Mouse (Mus musculus): ENCODE results near the gene Dapk3. TPM values are rescaled to one million over a fixed set of nuclear protein-coding genes. Genes with fewer than 3 reads are reported as not detected.

Dapk3 gene
- total RNA-seq, 2 experiments from 2014 or later: 75.0 to 76.4 TPM

- DNase-seq (ENCODE audit: low spot score in 2 of 2): no peak
- intact Hi-C loops (cut with DNase I): no loop called here
These were observed 47.1 kb downstream of the Dapk3 start for GRCm38 (mm10) chr10:81229735-81230437.

GRCm38 (mm10) chr10:81230438-81231332 is 47.9 kb downstream of the Dapk3 start, which contains the start of gene Atcay:
Gene Atcay (minus strand): TSS chr10:81230833.
- intact Hi-C loops (cut with DNase I): no loop called here
- DNase-seq (ENCODE audit: low spot score in 2 of 2): peak; percentile 85

GRCm38 (mm10) chr10:81231436-81231835 is 48.6 kb downstream of the Dapk3 start:
- no peak for DNase-seq (ENCODE audit: low spot score in 2 of 2)
- intact Hi-C loops (cut with DNase I): no loop called here

GRCm38 (mm10) chr10:81232580-81233225 is 49.9 kb downstream of the Dapk3 start, which contains the start of gene Zfr2:
Gene Zfr2 (plus strand): TSS chr10:81233155.
- DNase-seq (ENCODE audit: low spot score in 2 of 2): peak; percentile 91 to 93
- intact Hi-C loops (cut with DNase I): no loop called here

GRCm38 (mm10) chr10:81233226-81233585 is 50.4 kb downstream of the Dapk3 start:
- DNase-seq (ENCODE audit: low spot score in 2 of 2): no peak

GRCm38 (mm10) chr10:81234206-81234605 is 51.4 kb downstream of the Dapk3 start:
- DNase-seq (ENCODE audit: low spot score in 2 of 2): no peak
- intact Hi-C loops (cut with DNase I): no loop called here

More at GRCm38 (mm10) chr10:81233226-81233585, 50.4 kb downstream of the Dapk3 start:
- intact Hi-C loops (cut with DNase I): no loop called here

- no peak for DNase-seq (ENCODE audit: low spot score in 2 of 2)
These were observed 53.9 kb downstream of the Dapk3 start for GRCm38 (mm10) chr10:81236471-81237268.

GRCm38 (mm10) chr10:81238618-81239017 is 55.8 kb downstream of the Dapk3 start:
- intact Hi-C loops (cut with DNase I): no loop called here
- DNase-seq (ENCODE audit: low spot score in 2 of 2): no peak

More at GRCm38 (mm10) chr10:81236471-81237268, 53.9 kb downstream of the Dapk3 start:
- intact Hi-C loops (cut with DNase I): no loop called here

GRCm38 (mm10) chr10:81240876-81241275 is 58.1 kb downstream of the Dapk3 start:
- intact Hi-C loops (cut with DNase I): no loop called here

GRCm38 (mm10) chr10:81242021-81242420 is 59.2 kb downstream of the Dapk3 start:
- intact Hi-C loops (cut with DNase I): no loop called here
- DNase-seq (ENCODE audit: low spot score in 2 of 2): no peak

More at GRCm38 (mm10) chr10:81240876-81241275, 58.1 kb downstream of the Dapk3 start:
- DNase-seq (ENCODE audit: low spot score in 2 of 2): peak in 1 of 2 experiments; percentile 76

Other genes with a start within 250 kb of the Dapk3 start
- 100 to 1,000 TPM in 1 of 2 experiments, 10 to 100 TPM in 1; 97.9 to 136 TPM for gene Gng7, start 168.1 kb upstream of the Dapk3 start, total RNA-seq (2021)
- gene Diras1, start 157.3 kb upstream of the Dapk3 start, total RNA-seq (2021): 100 to 1,000 TPM; 102 to 111 TPM
- gene Slc39a3, start 145.6 kb upstream of the Dapk3 start, total RNA-seq (2021): 10 to 100 TPM; 66.9 to 74.2 TPM
- 100 to 1,000 TPM; 169 to 176 TPM for gene Sgta, start 122.8 kb upstream of the Dapk3 start, total RNA-seq (2021)
- gene Thop1, start 113.0 kb upstream of the Dapk3 start, total RNA-seq (2021): 10 to 100 TPM; 47.0 to 49.8 TPM
- under 1 TPM; 0.23 to 0.72 TPM for gene Creb3l3, start 84.1 kb upstream of the Dapk3 start, total RNA-seq (2021)
- gene Map2k2, start 77.1 kb upstream of the Dapk3 start, total RNA-seq (2021): 100 to 1,000 TPM; 120 to 133 TPM
- gene Zbtb7a, start 47.8 kb upstream of the Dapk3 start, total RNA-seq (2021): 100 to 1,000 TPM; 120 to 133 TPM
- 10 to 100 TPM; 26.7 to 31.8 TPM for gene Pias4, start 15.1 kb upstream of the Dapk3 start, total RNA-seq (2021)
- gene Eef2, start 6.4 kb upstream of the Dapk3 start, total RNA-seq (2021): 100 to 1,000 TPM; 857 to 954 TPM
- not detected for gene 4930442H23Rik, start 844 bp downstream of the Dapk3 start, total RNA-seq (2021)
- under 1 TPM in 1 of 2 experiments, not detected in 1; 0.34 TPM for gene Nmrk2, start 19.0 kb downstream of the Dapk3 start, total RNA-seq (2021)
- 100 to 1,000 TPM; 202 to 212 TPM for gene Atcay, start 47.8 kb downstream of the Dapk3 start, total RNA-seq (2021)
- 10 to 100 TPM; 54.9 to 72.9 TPM for gene Zfr2, start 50.1 kb downstream of the Dapk3 start, total RNA-seq (2021)
- 100 to 1,000 TPM; 191 to 213 TPM for gene Matk, start 69.9 kb downstream of the Dapk3 start, total RNA-seq (2021)
- 10 to 100 TPM; 43.0 to 48.2 TPM for gene Mrpl54, start 83.9 kb downstream of the Dapk3 start, total RNA-seq (2021)
- 10 to 100 TPM; 30.1 to 39.3 TPM for gene Apba3, start 84.0 kb downstream of the Dapk3 start, total RNA-seq (2021)
- under 1 TPM in 1 of 2 experiments, not detected in 1; 0.50 TPM for gene Tjp3, start 108.6 kb downstream of the Dapk3 start, total RNA-seq (2021)
- gene Pip5k1c, start 110.0 kb downstream of the Dapk3 start, total RNA-seq (2021): 100 to 1,000 TPM; 419 to 450 TPM
- 10 to 100 TPM; 29.7 to 31.7 TPM for gene Cactin, start 138.1 kb downstream of the Dapk3 start, total RNA-seq (2021)
- under 1 TPM; 0.45 to 0.99 TPM for gene Tbxa2r, start 145.7 kb downstream of the Dapk3 start, total RNA-seq (2021)
- gene Gipc3, start 160.3 kb downstream of the Dapk3 start, total RNA-seq (2021): 1 to 10 TPM; 1.4 to 1.8 TPM
- gene Hmg20b, start 167.5 kb downstream of the Dapk3 start, total RNA-seq (2021): 10 to 100 TPM; 27.0 to 35.5 TPM
- 10 to 100 TPM; 39.6 to 40.9 TPM for gene Mfsd12, start 174.5 kb downstream of the Dapk3 start, total RNA-seq (2021)
- gene 4930404N11Rik, start 182.8 kb downstream of the Dapk3 start, total RNA-seq (2021): 1 to 10 TPM in 1 of 2 experiments, under 1 TPM in 1; 0.49 to 2.2 TPM
- 10 to 100 TPM; 67.8 to 72.2 TPM for gene Fzr1, start 195.5 kb downstream of the Dapk3 start, total RNA-seq (2021)
- gene Dohh, start 201.4 kb downstream of the Dapk3 start, total RNA-seq (2021): 100 to 1,000 TPM in 1 of 2 experiments, 10 to 100 TPM in 1; 80.0 to 103 TPM
- 1 to 10 TPM; 2.5 to 4.3 TPM for gene Gm48551, start 201.5 kb downstream of the Dapk3 start, total RNA-seq (2021)
- 1 to 10 TPM; 1.9 to 4.9 TPM for gene Gm48552, start 206.0 kb downstream of the Dapk3 start, total RNA-seq (2021)
- under 1 TPM; 0.77 to 0.94 TPM for gene Smim24, start 210.0 kb downstream of the Dapk3 start, total RNA-seq (2021)

Measured in left cerebral cortex, postnatal 36 days (tissue).